Mouse (Mus musculus) heart, postnatal 25 days (tissue): ENCODE results near the gene Utp3. TPM values are rescaled to one million over a fixed set of nuclear protein-coding genes. Genes with fewer than 3 reads are reported as not detected.

ENCODE experiments used
- DNase-seq: peaks from one replicate; pipeline ENCODE4 v3.0.0; 2022; ENCODE audit warnings: low spot score
- intact Hi-C: fragments of 180-260 bp; cut with DNase I; formaldehyde crosslinking; loops from one replicate; pipeline ENCODE4 v1.15.1; 2025
- total RNA-seq, 2 experiments: library from RNA; stranded (reverse); gene quantifications; 2 replicates each; pipeline ENCODE4 v1.2.3; 2021

Gene Utp3
- total RNA-seq, 2 experiments from 2014 or later: 19.3 to 19.9 TPM

DNA sequence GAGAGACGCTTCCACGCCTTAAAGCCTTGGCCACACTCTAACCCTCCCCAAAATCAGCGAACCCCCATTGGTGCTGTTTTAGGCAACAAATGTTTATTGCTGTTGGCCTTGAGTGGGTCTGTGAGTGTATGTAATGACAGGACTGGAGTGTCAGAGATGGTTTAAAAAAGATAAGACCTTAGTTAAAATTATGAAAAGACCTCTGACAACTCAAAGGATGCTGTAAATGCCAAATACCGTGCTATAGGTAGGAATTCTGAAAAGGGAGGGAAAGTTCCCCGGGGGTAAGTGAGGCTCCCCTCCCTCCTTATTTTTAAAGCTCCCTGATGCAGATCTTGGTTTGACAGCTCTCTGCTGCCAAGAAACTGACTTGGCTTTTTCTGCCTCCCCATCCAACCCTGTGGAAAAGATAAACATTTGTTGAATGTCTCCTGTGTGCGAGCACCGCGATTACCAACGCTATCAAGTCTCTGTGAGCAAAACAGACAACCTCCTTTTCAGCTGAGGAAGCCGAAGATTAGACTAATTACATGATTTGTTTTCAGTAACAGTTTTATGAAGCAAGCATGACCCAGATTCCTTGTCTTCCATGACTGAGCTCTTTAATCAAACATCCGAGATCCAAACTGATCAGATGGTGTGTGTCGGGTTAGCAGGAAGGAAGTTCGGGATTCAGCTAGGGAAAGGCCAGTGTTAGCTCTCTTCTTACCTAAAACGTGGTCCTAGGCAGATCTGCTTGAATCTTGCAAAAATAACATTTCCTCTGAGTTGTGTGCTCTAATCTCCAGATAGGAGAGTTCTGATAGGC is 12.0 kb downstream of the Utp3 start:
- intact Hi-C loops: loop anchor here (10.0 kb wide), 1 partner anchor 199 kb away; the partner anchor contains the start of gene Dck
- DNase-seq: no peak

- intact Hi-C loops: loop anchor here (10.0 kb wide), 1 partner anchor 195 kb away; the partner anchor contains the start of gene Dck
- DNase-seq: no peak
Measured at GRCm38 (mm10) chr5:88569541-88569940, 15.3 kb downstream of the Utp3 start.

DNA sequence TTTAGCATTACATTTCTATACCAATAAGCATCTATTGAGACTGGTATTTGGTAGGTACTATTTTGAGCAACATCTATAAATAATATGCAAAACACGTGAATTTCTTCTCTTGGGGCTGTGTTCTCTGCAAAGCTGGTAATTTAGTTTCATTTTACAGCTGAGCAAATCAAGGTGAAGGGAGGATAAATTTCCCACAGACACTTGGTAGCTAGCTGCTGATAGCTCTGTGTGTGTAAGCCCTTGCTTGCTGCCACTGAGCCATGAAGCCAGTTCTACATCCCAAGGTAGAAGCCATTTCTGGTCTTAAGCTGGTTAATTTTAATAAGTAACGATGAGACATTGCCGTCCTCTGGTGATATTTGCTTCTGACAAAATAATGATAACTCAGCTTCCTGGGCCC is 20.6 kb downstream of the Utp3 start:
- intact Hi-C loops: loop anchor here (10.0 kb wide), 1 partner anchor 1770 kb away; the partner anchor contains the start of gene Ythdc1
- DNase-seq: no peak

DNA sequence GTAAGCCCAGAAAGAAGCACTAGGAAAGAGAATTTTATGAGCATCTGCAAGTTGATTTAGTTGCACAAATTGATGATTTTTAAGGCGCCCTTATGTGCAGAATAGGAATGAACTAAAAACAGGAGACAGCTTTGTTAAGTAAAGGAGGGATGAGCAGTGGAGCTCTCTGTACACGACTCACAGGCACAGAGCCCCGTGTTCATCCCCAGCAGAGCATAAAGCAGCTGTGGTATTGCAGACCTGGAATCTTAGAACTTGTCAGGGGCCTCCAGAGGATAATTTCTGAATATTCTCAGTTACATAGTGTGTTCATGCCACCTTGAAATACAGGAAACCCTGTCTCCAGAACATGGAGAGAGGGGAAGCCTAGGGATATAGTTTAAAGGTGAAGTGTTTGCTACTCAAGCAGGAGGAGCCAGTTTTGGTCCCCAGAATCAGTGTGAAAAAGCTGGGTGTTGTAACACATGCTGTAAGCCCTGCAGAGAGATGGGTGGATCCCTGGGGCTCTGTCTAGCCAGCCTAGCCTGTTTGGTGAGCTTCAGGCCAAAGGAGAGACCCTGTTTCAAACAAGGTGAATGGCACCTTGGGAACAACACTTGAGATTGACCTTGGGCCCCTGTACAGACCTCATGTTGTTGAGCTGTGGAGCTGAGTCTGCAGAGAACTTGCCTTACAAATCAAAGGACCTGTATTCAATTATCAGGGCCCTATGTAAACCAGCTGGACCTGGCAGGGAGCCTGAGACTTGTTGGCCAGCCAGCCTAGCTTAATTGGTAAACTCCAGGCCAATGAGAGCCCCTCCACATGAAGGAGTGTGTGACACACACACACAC is 21.5 kb downstream of the Utp3 start:
- intact Hi-C loops: loop anchor here (10.0 kb wide), 1 partner anchor 1771 kb away; the partner anchor contains the start of gene Ythdc1
- DNase-seq: no peak

GRCm38 (mm10) chr5:88580681-88581080 is 26.4 kb downstream of the Utp3 start:
- DNase-seq: no peak
- intact Hi-C loops: no loop called here

DNA sequence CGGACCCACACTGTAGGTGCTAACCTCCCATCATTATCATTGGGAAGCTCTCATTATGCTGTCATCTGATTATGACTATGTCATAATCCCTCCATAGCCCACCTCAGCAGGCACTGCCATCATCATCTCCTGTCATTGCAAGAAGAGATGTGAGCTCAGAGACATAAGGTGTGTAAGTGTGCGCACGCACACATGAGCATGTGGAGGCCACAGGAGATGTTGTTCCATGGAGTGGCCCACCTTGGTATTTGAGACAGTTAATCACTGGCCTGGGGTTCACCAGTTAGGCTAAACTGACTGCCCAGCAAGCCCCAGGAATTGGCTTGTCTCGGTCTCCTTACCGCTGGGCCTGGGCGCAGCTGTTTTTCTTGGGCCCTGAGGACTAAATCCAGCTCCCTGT is 27.1 kb downstream of the Utp3 start:
- intact Hi-C loops: no loop called here
- no peak for DNase-seq

DNA sequence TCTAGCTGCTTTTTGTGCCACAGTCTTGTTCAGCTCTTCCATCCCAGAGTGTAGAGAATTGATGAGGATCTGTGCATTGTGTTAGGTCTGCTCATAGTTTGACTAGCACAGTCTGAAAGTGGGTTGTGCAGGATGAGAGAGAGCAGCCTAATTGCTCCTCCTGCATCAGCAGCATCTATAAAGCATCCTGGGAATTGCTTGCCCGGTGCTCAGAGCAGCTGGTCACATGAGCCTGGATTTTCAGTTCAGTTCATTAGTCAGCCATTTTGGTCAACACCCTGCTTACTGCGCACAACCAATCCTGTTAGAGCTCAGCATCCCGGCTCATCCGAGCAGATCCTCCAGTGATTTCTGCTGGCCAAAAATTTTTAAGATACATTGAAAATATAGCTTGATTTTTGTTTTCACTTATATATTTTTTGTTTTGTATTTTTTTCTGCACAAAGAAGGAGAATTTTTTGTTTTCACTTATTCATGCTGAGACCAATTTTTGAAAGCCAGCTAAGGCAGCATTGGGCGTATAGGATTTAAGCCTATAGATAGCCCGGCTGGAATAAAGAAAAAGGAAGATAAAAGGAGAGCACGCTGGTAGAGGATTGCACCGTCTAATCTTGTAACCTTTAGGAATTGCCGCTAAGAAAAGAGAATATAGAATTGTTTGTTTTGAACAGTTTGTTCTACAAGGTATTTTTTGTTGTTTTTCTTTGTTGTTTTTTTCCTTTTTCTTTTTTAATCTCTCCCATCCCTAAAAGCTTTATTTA is 29.2 kb downstream of the Utp3 start:
- DNase-seq: peak; percentile 12
- intact Hi-C loops: no loop called here

DNA sequence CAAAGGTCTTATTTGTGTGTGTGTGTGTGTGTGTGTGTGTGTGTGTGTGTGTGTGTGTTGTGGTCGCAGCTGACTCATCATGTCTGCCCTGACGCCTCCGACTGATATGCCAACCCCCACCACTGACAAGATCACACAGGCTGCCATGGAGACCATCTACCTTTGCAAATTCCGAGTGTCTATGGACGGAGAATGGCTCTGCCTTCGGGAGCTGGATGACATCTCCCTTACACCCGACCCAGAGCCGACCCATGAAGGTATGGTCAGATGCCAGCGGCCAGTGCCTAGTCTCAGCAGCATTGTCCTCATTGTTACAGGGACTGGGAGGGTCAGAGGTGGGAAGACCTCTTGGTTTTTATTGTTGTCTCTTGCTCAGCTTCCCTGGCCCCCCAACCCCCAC is 29.8 kb downstream of the Utp3 start:
- no peak for DNase-seq
- intact Hi-C loops: no loop called here

DNA sequence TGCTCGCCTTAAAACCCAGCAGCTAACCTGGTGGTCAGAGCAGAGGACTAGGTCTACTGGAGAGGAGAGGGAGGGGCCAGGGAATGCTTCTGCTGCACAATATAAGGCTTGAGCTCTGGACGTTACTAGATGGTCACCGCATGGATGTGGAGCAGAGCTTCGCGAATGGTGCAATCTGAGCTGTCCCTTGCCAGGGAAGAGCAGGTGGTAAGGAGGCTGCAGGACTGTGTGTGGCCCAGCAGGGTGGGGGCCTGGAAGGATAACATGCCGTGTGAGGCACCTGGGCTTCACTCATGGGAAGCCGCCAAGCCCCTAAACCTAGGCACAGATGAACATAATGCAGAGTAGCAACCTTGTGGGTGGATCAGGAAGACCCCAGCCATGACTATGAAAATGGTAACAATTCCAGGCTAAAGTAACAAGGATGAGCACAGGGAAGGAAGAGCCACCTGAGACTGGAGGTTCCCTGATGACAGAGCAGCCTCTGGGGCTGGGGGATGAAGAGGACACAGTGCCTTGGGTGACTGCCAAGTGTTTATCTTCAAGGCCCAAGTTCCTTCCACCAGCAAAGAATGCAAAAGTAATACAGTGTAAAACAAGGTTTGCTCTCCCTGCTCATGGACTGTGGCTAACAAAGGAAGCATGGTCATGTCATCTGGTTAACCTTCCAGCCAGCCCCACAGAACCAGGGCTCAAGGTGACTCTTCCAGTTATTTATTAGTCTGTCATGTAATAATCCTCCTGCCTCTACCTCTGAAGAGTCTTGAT is 32.3 kb downstream of the Utp3 start:
- no peak for DNase-seq
- intact Hi-C loops: no loop called here

DNA sequence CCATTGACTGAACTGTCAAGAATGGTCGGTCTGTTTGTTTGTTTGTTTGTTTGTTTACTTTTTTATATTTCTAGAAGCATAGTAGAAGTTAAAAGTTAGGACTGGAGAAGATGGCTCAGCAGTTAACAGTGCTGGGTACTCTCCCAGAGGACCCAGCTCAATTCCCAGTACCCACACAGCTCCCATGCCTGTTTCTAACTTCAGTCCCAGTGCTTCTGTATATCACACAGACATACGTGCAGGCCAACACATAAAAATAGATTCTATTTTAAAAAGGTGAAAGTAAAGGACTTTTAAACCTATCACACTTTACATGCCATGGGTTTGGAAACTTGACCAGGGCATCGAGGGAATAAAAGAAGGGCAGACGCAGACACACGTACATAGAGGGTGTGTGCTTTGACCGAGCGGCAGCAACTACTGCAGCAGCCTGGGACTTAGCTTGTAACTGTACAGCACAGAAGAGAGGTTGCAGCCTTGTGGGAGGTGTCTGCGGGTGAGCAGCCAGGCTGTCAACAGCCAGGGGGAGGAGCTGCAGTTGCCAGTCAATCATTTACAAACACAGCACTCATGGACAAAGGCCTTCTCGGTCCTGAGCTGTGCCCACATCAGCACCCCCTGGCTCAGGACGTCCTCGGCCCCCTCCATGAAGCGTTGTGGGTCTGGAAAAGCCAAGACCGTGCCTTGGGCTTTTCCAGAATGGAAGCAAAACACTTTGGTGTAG is 33.1 kb downstream of the Utp3 start:
- no peak for DNase-seq
- intact Hi-C loops: no loop called here

GRCm38 (mm10) chr5:88588481-88588880 is 34.2 kb downstream of the Utp3 start:
- no peak for DNase-seq
- intact Hi-C loops: no loop called here

GRCm38 (mm10) chr5:88593421-88594172 is 39.3 kb downstream of the Utp3 start:
- intact Hi-C loops: no loop called here
- DNase-seq: no peak

DNA sequence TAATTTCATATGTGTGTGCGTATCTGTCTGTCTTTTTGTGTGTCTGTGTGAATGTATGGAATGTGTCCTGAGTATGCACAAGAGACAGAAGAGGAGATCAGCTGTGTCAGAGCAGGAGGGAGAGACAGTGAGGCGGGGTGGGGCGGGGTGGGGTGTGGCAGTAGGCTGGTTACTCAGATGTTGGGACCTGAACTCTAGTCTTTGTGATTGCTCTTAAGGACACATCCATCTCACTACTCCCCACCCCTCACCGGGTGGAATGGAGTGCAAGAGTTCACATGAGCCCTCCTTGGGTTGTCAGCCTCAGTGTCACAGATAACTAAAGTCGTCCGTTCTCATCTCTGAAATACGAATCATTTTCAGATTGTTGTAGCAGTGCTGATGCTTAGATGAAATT is 39.9 kb downstream of the Utp3 start:
- DNase-seq: no peak
- intact Hi-C loops: no loop called here

DNA sequence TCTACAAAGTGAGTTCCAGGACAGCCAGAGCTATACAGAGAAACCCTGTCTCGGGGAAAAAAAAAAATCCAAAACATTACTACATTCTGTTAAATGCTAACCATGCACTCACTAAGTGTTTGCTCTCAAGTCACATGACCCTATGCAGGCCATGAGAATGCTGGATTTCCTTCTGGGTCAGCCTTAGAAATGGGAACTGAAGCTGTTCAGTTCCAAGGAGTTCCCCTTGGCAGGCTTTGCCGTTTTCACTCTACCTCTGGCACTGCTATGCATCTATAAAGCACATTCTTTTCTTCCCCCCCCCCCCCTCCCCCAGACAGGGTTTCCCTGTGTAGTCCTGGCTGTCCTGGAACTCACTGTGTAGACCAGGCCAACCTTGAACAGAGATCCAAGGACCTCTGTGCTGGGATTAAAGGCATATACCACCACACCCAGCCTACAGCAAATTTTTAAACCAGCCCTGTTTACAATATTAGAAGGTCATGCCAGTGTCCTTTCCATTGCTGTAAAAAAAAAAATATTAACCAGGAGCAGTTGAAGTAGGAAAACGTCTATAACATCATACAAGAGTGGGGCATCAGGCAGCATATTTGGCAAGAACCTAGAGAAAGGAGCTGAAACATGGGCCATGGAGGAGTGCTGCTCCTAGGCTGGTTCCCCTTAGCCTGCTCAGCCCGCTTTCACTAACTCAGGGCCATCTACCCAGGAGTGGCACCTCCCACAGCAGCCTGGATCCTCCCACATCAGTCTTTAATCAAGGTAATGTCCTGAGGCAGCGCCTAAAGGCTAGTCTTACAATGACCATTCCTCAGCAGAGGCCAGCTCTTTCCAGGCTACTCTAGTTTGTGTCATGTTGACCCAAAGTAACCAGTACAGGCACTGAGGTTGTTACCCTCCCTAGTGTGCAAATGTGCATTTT is 41.5 kb downstream of the Utp3 start:
- DNase-seq: no peak
- intact Hi-C loops: no loop called here

DNA sequence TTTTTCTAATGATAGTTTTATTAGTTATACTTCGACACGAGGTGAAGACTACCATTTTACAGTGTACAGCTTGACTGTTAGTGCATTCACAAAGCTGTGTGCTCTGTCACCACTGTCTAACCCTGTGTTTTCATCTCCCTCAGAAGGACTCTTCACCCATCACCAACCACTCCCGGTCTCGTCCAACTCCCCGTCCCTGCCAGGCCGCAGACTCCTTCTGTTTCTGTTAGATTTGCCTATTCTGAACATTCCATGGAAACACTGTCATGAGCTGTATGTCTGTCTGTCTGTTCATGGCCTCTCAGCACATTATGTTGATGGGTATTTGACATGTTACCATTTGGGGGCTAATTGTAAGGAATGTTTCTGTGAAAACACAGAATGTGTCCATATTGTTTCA is 44.7 kb downstream of the Utp3 start:
- no peak for DNase-seq
- intact Hi-C loops: no loop called here

GRCm38 (mm10) chr5:88602030-88602429 is 47.8 kb downstream of the Utp3 start:
- DNase-seq: no peak
- intact Hi-C loops: no loop called here

- no peak for DNase-seq
- intact Hi-C loops: no loop called here
Measured at GRCm38 (mm10) chr5:88602713-88603112, 48.5 kb downstream of the Utp3 start.
